Mouse (Mus musculus): ENCODE measurements around the gene Atl3. TPM values are rescaled to one million over a fixed set of nuclear protein-coding genes. Genes with fewer than 3 reads are reported as not detected.
"Not testable (repeated sequence)": the region's sequence is repeated elsewhere in the genome, so short reads cannot be mapped to it uniquely, and the experiment has no call there.

Atl3 gene
- polyA plus RNA-seq, 1 experiment from 2014 or later, result 16.2 TPM

GRCm38 (mm10) chr19:7494187-7495015, 561 bp downstream of the Atl3 start:
- peak; percentile 96 for ATAC-seq (ENCODE audit: insufficient read depth, low FRiP score)
- no peaks in the 10 kb centered on the region for H3K36me3 ChIP-seq (ENCODE audit: control insufficient read depth, insufficient read depth, low read length)
- peak overlapping the region; percentile 68 for H3K4me3 ChIP-seq (replicated peaks; ENCODE audit: low read length)
- H3K4me2 ChIP-seq (ENCODE audit: low read depth, low read length), result peak overlapping the region; percentile 67
- peak overlapping the region; percentile 88 for H3K9ac ChIP-seq (ENCODE audit: low read length)
- under 1% methylated on average over 84 of the region's 84 CpGs for WGBS
- no peaks in the 10 kb centered on the region for H3K4me1 ChIP-seq (ENCODE audit: control insufficient read depth, insufficient read depth, low read length)
- peak overlapping the region; percentile 98 for H3K27ac ChIP-seq (ENCODE audit: low read length)
- H3K9me3 ChIP-seq (replicated peaks; ENCODE audit: control insufficient read depth, low read length), result no peaks in the 10 kb centered on the region
- no peaks in the 10 kb centered on the region for H3K27me3 ChIP-seq (ENCODE audit: control insufficient read depth, insufficient read depth, low read length)

DNA sequence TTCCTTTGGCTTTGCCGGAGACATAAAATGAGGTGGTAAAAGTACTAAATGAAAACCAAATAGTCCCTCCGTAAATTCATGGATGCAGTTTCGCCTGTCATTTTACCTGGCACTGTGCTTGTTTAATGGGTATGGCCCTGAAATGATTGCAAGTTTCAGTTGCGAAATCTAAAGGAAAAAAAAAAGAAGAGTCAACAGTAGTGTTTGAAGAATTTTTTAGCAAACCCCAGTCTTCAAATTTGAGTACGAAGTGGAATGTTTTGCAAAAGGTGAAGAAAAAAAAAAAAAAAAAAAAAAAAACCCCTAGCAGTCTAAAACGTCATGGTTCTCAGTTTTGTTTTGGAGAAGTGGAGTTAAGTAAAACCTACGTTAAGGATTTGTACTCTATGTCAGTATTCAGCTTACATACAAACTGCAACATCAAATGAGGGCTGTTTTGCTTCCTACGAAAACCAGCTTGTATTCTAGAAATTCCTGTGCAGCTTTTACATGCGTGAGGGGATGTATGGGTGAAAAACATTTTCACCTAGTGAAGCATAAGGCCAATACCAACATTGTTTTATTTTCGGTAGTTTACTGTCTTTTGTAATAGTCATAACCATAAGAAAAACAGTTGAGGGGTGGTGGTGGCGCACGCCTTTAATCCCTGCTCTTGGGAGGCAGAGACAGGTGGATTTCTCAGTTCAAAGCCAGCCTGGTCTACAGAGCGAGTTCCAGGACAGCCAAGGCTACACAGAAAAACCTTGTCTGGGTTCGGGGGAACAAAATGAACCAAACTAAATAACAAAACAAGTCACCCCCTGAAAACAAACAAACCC, 1.6 kb downstream of the Atl3 start:
- peak overlapping the region; percentile 98 for H3K27ac ChIP-seq (ENCODE audit: low read length)
- H3K9ac ChIP-seq (ENCODE audit: low read length), result peak overlapping the region; percentile 88
- H3K4me2 ChIP-seq (ENCODE audit: low read depth, low read length), result peak overlapping the region; percentile 67
- H3K27me3 ChIP-seq (ENCODE audit: control insufficient read depth, insufficient read depth, low read length), result no peaks in the 10 kb centered on the region
- H3K4me3 ChIP-seq (replicated peaks; ENCODE audit: low read length), result peak overlapping the region; percentile 68
- 35% methylated on average over 14 of the region's 14 CpGs for WGBS
- H3K9me3 ChIP-seq (replicated peaks; ENCODE audit: control insufficient read depth, low read length), result no peaks in the 10 kb centered on the region
- no peaks in the 10 kb centered on the region for H3K36me3 ChIP-seq (ENCODE audit: control insufficient read depth, insufficient read depth, low read length)
- ATAC-seq (ENCODE audit: insufficient read depth, low FRiP score), result no peak
- H3K4me1 ChIP-seq (ENCODE audit: control insufficient read depth, insufficient read depth, low read length), result no peaks in the 10 kb centered on the region

GRCm38 (mm10) chr19:7496070-7496469, 2.2 kb downstream of the Atl3 start:
- not testable (repeated sequence) for ATAC-seq (ENCODE audit: insufficient read depth, low FRiP score); H3K4me1 ChIP-seq (ENCODE audit: control insufficient read depth, insufficient read depth, low read length); H3K4me3 ChIP-seq (replicated peaks; ENCODE audit: low read length); H3K36me3 ChIP-seq (ENCODE audit: control insufficient read depth, insufficient read depth, low read length); H3K27me3 ChIP-seq (ENCODE audit: control insufficient read depth, insufficient read depth, low read length); H3K9me3 ChIP-seq (replicated peaks; ENCODE audit: control insufficient read depth, low read length); H3K9ac ChIP-seq (ENCODE audit: low read length); H3K27ac ChIP-seq (ENCODE audit: low read length)
- 69% methylated on average over 1 of the region's 1 CpGs for WGBS
- 0 out of 2 replicates have a peak overlapping the region, but pooled peaks have one; percentile 67 for H3K4me2 ChIP-seq (ENCODE audit: low read depth, low read length)

DNA sequence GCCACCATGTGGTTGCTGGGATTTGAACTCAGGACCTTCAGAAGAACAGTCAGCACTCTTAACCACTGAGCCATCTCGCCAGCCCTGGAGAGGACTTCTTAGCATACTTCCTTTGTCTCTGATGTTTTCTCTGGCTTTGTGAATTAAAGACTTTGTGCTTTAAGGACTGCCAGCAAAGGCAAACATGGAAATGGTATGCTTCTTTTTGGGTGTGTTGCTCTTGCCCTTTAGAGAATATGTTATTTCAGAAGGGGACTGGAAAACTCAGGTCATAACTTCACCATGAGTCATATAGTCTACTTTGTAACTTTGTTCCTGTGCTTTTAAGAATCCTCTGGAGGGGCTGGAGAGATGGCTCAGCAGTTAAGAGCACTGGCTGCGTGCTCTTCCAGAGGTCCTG, 5.0 kb downstream of the Atl3 start:
- no peak for ATAC-seq (ENCODE audit: insufficient read depth, low FRiP score)
- H3K36me3 ChIP-seq (ENCODE audit: control insufficient read depth, insufficient read depth, low read length), result no peaks in the 10 kb centered on the region
- H3K4me1 ChIP-seq (ENCODE audit: control insufficient read depth, insufficient read depth, low read length), result no peaks in the 10 kb centered on the region
- WGBS, result 68% methylated on average over 2 of the region's 2 CpGs
- H3K4me3 ChIP-seq (replicated peaks; ENCODE audit: low read length), result no peak overlapping the region
- no peak overlapping the region for H3K4me2 ChIP-seq (ENCODE audit: low read depth, low read length)
- no peak overlapping the region for H3K27ac ChIP-seq (ENCODE audit: low read length)
- H3K9me3 ChIP-seq (replicated peaks; ENCODE audit: control insufficient read depth, low read length), result no peaks in the 10 kb centered on the region
- H3K27me3 ChIP-seq (ENCODE audit: control insufficient read depth, insufficient read depth, low read length), result no peaks in the 10 kb centered on the region
- H3K9ac ChIP-seq (ENCODE audit: low read length), result no peak overlapping the region

DNA sequence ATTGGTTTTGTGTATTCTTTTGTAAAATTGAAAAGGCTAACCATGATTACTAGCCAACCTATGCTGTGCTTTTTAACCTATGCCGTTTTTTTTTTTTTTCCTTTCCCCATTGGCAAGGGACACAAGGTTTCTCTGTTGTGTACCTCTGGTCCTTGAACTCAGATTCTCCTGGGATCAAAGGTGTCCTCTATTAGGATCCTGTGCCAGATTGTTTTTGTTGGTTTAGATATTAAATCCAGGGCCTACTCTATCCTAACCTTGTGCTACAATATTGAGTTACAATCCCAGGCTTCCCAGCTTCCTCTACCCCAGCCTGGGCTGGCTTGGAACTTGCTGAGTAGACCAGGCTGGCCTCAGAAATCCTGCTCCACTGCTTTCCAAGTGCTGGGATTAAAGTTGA, 6.9 kb downstream of the Atl3 start:
- no peak overlapping the region for H3K4me2 ChIP-seq (ENCODE audit: low read depth, low read length)
- no peaks in the 10 kb centered on the region for H3K4me1 ChIP-seq (ENCODE audit: control insufficient read depth, insufficient read depth, low read length)
- H3K9ac ChIP-seq (ENCODE audit: low read length), result no peak overlapping the region
- H3K27me3 ChIP-seq (ENCODE audit: control insufficient read depth, insufficient read depth, low read length), result no peaks in the 10 kb centered on the region
- no peaks in the 10 kb centered on the region for H3K36me3 ChIP-seq (ENCODE audit: control insufficient read depth, insufficient read depth, low read length)
- H3K27ac ChIP-seq (ENCODE audit: low read length), result no peak overlapping the region
- 94% methylated on average over 1 of the region's 1 CpGs for WGBS
- no peaks in the 10 kb centered on the region for H3K9me3 ChIP-seq (replicated peaks; ENCODE audit: control insufficient read depth, low read length)
- H3K4me3 ChIP-seq (replicated peaks; ENCODE audit: low read length), result no peak overlapping the region
- ATAC-seq (ENCODE audit: insufficient read depth, low FRiP score), result no peak

DNA sequence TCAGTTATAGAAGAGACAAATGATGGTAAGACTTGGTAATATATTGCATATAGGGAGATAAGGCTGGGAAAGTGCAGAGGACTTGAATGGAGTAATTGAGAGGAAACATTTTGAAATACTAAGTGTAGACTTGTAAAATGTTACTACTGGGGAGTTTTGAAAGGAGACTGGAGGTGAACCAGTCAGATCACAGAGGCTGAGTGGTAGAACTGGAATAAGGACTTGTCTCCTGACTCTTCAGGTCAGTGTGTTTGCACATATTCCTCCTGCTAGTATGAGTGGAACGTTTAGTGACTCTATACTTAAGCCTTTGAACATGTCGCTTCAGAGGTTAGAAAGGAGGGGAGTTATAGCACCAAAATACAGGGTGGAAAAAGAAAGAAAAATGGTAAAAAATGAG, 8.6 kb downstream of the Atl3 start:
- Histone ChIP-seq H3K4me2 (ENCODE audit: low read depth, low read length) (no peak overlapping the region), H3K36me3 (ENCODE audit: control insufficient read depth, insufficient read depth, low read length) (no peaks in the 10 kb centered on the region), H3K4me3 (replicated peaks; ENCODE audit: low read length) (no peak overlapping the region), H3K4me1 (ENCODE audit: control insufficient read depth, insufficient read depth, low read length) (no peaks in the 10 kb centered on the region), H3K27me3 (ENCODE audit: control insufficient read depth, insufficient read depth, low read length) (no peaks in the 10 kb centered on the region), H3K27ac (ENCODE audit: low read length) (no peak overlapping the region), H3K9me3 (replicated peaks; ENCODE audit: control insufficient read depth, low read length) (no peaks in the 10 kb centered on the region), H3K9ac (ENCODE audit: low read length) (no peak overlapping the region)
- 62% methylated on average over 2 of the region's 2 CpGs for WGBS
- no peak for ATAC-seq (ENCODE audit: insufficient read depth, low FRiP score)

- 68% methylated on average over 1 of the region's 1 CpGs for WGBS
- ATAC-seq (ENCODE audit: insufficient read depth, low FRiP score), result no peak
- Histone ChIP-seq H3K27ac (ENCODE audit: low read length) (no peak overlapping the region), H3K27me3 (ENCODE audit: control insufficient read depth, insufficient read depth, low read length) (no peaks in the 10 kb centered on the region), H3K36me3 (ENCODE audit: control insufficient read depth, insufficient read depth, low read length) (no peaks in the 10 kb centered on the region), H3K4me3 (replicated peaks; ENCODE audit: low read length) (no peak overlapping the region), H3K4me1 (ENCODE audit: control insufficient read depth, insufficient read depth, low read length) (no peaks in the 10 kb centered on the region), H3K4me2 (ENCODE audit: low read depth, low read length) (no peak overlapping the region), H3K9ac (ENCODE audit: low read length) (no peak overlapping the region), H3K9me3 (replicated peaks; ENCODE audit: control insufficient read depth, low read length) (no peaks in the 10 kb centered on the region)
Measured at GRCm38 (mm10) chr19:7506321-7506720, 12.5 kb downstream of the Atl3 start.

DNA sequence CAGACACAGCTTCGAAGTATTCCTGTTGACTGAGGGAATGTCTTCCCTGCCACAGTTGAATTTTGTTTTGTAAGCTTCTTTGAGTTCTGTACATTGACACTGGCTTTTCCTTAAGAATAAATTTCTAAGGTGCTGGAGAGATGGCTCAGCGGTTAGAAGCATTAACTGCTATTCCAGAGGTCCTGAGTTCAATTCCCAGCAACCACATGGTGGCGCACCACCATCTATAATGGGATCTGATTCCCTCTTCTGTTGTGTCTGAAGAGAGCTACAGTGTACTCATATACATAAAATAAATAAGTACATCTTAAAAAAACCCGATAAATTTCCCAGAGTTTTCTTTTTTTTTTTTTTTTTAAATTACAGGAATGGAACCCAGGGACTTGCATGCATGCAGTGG, 14.2 kb downstream of the Atl3 start:
- 74% methylated on average over 4 of the region's 4 CpGs for WGBS
- no peak overlapping the region for H3K4me3 ChIP-seq (replicated peaks; ENCODE audit: low read length)

GRCm38 (mm10) chr19:7516437-7516836, 22.6 kb downstream of the Atl3 start:
- H3K36me3 ChIP-seq (ENCODE audit: control insufficient read depth, insufficient read depth, low read length), result peaks cover 5% of the 10 kb centered on the region; the same call in 1 of the 2 replicates
- no peak for ATAC-seq (ENCODE audit: insufficient read depth, low FRiP score)
- WGBS, result 76% methylated on average over 1 of the region's 1 CpGs

More for the DNA sequence above, 14.2 kb downstream of the Atl3 start:
- Histone ChIP-seq H3K9ac (ENCODE audit: low read length) (no peak overlapping the region), H3K27me3 (ENCODE audit: control insufficient read depth, insufficient read depth, low read length) (no peaks in the 10 kb centered on the region), H3K36me3 (ENCODE audit: control insufficient read depth, insufficient read depth, low read length) (no peaks in the 10 kb centered on the region), H3K27ac (ENCODE audit: low read length) (no peak overlapping the region), H3K4me1 (ENCODE audit: control insufficient read depth, insufficient read depth, low read length) (no peaks in the 10 kb centered on the region), H3K9me3 (replicated peaks; ENCODE audit: control insufficient read depth, low read length) (no peaks in the 10 kb centered on the region), H3K4me2 (ENCODE audit: low read depth, low read length) (no peak overlapping the region)
- no peak for ATAC-seq (ENCODE audit: insufficient read depth, low FRiP score)

More at GRCm38 (mm10) chr19:7516437-7516836, 22.6 kb downstream of the Atl3 start:
- Histone ChIP-seq H3K27ac (ENCODE audit: low read length) (no peak overlapping the region), H3K27me3 (ENCODE audit: control insufficient read depth, insufficient read depth, low read length) (no peaks in the 10 kb centered on the region), H3K4me1 (ENCODE audit: control insufficient read depth, insufficient read depth, low read length) (no peaks in the 10 kb centered on the region), H3K4me2 (ENCODE audit: low read depth, low read length) (no peak overlapping the region), H3K4me3 (replicated peaks; ENCODE audit: low read length) (no peak overlapping the region), H3K9me3 (replicated peaks; ENCODE audit: control insufficient read depth, low read length) (no peaks in the 10 kb centered on the region), H3K9ac (ENCODE audit: low read length) (no peak overlapping the region)
